ENCODE assay signal across 7 mouse cellular contexts in genomic region chr2:113758311-113759161, GRCm38 (mm10). TPM values are rescaled to one million over a fixed set of nuclear protein-coding genes. Genes with fewer than 3 reads are reported as not detected.
DNase-seq lines count a peak whose midpoint lies in the region; ATAC-seq and TF ChIP-seq lines count a peak whose summit lies in the region.

Gene Grem1, minus strand, starts transcription at chr2:113758646.

- no peaks in the 10 kb centered on the region for H3K9me3 ChIP-seq in lung, embryonic 16.5 days (ENCODE audit: control insufficient read depth, low read length)
- H3K9me3 ChIP-seq in heart, embryonic 16.5 days (replicated peaks; ENCODE audit: control insufficient read depth, low read length): no peaks in the 10 kb centered on the region
- H3K9me3 ChIP-seq in liver, postnatal 0 days (ENCODE audit: low read length): no peaks in the 10 kb centered on the region

- peak; percentile 46; the same call in 1 of the 2 replicates for ATAC-seq in lung, embryonic 16.5 days (ENCODE audit: low read depth)
- ATAC-seq in heart, embryonic 16.5 days (replicated peaks; ENCODE audit: extremely low read depth, insufficient read depth, low FRiP score): no peak
- ATAC-seq in liver, postnatal 0 days: no peak

- H3K27me3 ChIP-seq in lung, embryonic 16.5 days (ENCODE audit: control insufficient read depth, insufficient read depth, low read depth, low read length): peaks cover 44% of the 10 kb centered on the region
- peaks cover 53% of the 10 kb centered on the region for H3K27me3 ChIP-seq in heart, embryonic 16.5 days (ENCODE audit: control insufficient read depth, insufficient read depth, low read length)
- H3K27me3 ChIP-seq in liver, postnatal 0 days (ENCODE audit: insufficient read depth, low read length): peaks cover 34% of the 10 kb centered on the region

- H3K9ac ChIP-seq in lung, embryonic 16.5 days (ENCODE audit: low read length): peak within 1 kb of the TSS; percentile 14; the same call in 1 of the 2 replicates
- H3K9ac ChIP-seq in heart, embryonic 16.5 days (ENCODE audit: low read length): no peak within 1 kb of the TSS; the same call in 1 of the 2 replicates
- H3K9ac ChIP-seq in liver, postnatal 0 days (replicated peaks): no peak within 1 kb of the TSS

- peaks cover 12% of the 10 kb centered on the region for H3K4me1 ChIP-seq in lung, embryonic 16.5 days (replicated peaks; ENCODE audit: control insufficient read depth, insufficient read depth, low read length)
- peaks cover 12% of the 10 kb centered on the region for H3K4me1 ChIP-seq in heart, embryonic 16.5 days (ENCODE audit: control insufficient read depth, insufficient read depth, low read length)
- H3K4me1 ChIP-seq in liver, postnatal 0 days (ENCODE audit: insufficient read depth): peaks cover 2% of the 10 kb centered on the region; the same call in 1 of the 2 replicates

- H3K4me3 ChIP-seq in lung, embryonic 16.5 days (ENCODE audit: low read length): peak within 1 kb of the TSS; percentile 47
- H3K4me3 ChIP-seq in heart, embryonic 16.5 days (ENCODE audit: low read length): peak within 1 kb of the TSS; percentile 55
- H3K4me3 ChIP-seq in liver, postnatal 0 days (ENCODE audit: low read depth, low read length): peak within 1 kb of the TSS; percentile 17; the same call in 1 of the 2 replicates

- 1% methylated on average over 63 of the region's 64 CpGs for WGBS in lung, embryonic 16.5 days
- WGBS in heart, embryonic 16.5 days: under 1% methylated on average over 64 of the region's 64 CpGs
- 3% methylated on average over 55 of the region's 64 CpGs for WGBS in liver, postnatal 0 days (ENCODE audit: insufficient replicate concordance)

- H3K27ac ChIP-seq in lung, embryonic 16.5 days (ENCODE audit: low read length): no peak within 1 kb of the TSS
- no peak within 1 kb of the TSS for H3K27ac ChIP-seq in heart, embryonic 16.5 days (ENCODE audit: low read length)
- H3K27ac ChIP-seq in liver, postnatal 0 days (ENCODE audit: low read depth): no peak within 1 kb of the TSS

- no peak for DNase-seq in lung, postnatal 25 days (ENCODE audit: low spot score)
- peak; percentile 68 for DNase-seq in embryo, embryonic 11 days
- DNase-seq in liver, postnatal 0 days: peak; percentile 15
- no peak for DNase-seq in spleen, adult 18-20 months
- no peak for DNase-seq in urinary bladder, adult 2 months (ENCODE audit: low spot score)

- no peaks in the 10 kb centered on the region for H3K36me3 ChIP-seq in lung, embryonic 16.5 days (ENCODE audit: control insufficient read depth, insufficient read depth, low read length)
- no peaks in the 10 kb centered on the region for H3K36me3 ChIP-seq in heart, embryonic 16.5 days (ENCODE audit: control insufficient read depth, insufficient read depth)
- no peaks in the 10 kb centered on the region for H3K36me3 ChIP-seq in liver, postnatal 0 days (replicated peaks; ENCODE audit: insufficient read depth, low read length)

- TF ChIP-seq EP300 in liver, postnatal 0 days (IDR thresholded peaks at IDR 0.05; ENCODE audit: low read depth): no peak

- TF ChIP-seq CTCF in liver, postnatal 0 days (IDR thresholded peaks at IDR 0.05; ENCODE audit: low read depth): no peak

- peak within 1 kb of the TSS; percentile 74 for H3K4me2 ChIP-seq in lung, embryonic 16.5 days (ENCODE audit: low read depth, low read length)
- peak within 1 kb of the TSS; percentile 89 for H3K4me2 ChIP-seq in heart, embryonic 16.5 days (ENCODE audit: low read depth, low read length)
- H3K4me2 ChIP-seq in liver, postnatal 0 days (ENCODE audit: low read depth, low read length): peak within 1 kb of the TSS; percentile 38

RNA-seq across cellular contexts. Expression of gene Grem1, which starts in this region (rescaled TPM):
- polyA plus RNA-seq in lung, embryonic 16.5 days (2015; fragmentation: Nextera tagmentation; extraction: Ambion mirVana): 0.11 and 0.15 TPM in 2 replicates
- polyA plus RNA-seq in heart, embryonic 16.5 days (2015; fragmentation: Nextera tagmentation; extraction: Ambion mirVana): 0.07 and 0.11 TPM in 2 replicates
- not detected in 2 replicates for polyA plus RNA-seq in liver, postnatal 0 days (2015; fragmentation: Nextera tagmentation; extraction: Ambion mirVana)
- 0.07 and 0.12 TPM in 2 replicates for polyA plus RNA-seq in urinary bladder, adult 2 months (2012; rRNA removed)

Comparison
In these comparisons a context has a peak if more than half of its experiments do, and no peak if none do; other contexts are left out.
1. Peak in ATAC-seq, H3K4me3 ChIP-seq, H3K9ac ChIP-seq and H3K4me2 ChIP-seq in lung, embryonic 16.5 days; RNA of the gene not detected or under 1 TPM.
2. Peak in DNase-seq, H3K4me3 ChIP-seq and H3K4me2 ChIP-seq in liver, postnatal 0 days; RNA of the gene not detected or under 1 TPM.
3. H3K4me2 ChIP-seq: peak in every context shown above with its lines; median percentile 89 in heart, embryonic 16.5 days; 74 in lung, embryonic 16.5 days; 38 in liver, postnatal 0 days.